Mouse (Mus musculus): ENCODE measurements around the gene Lrig2. TPM values are rescaled to one million over a fixed set of nuclear protein-coding genes. Genes with fewer than 3 reads are reported as not detected.

The Lrig2 gene
- total RNA-seq (2023), result 28.2 TPM

DNA sequence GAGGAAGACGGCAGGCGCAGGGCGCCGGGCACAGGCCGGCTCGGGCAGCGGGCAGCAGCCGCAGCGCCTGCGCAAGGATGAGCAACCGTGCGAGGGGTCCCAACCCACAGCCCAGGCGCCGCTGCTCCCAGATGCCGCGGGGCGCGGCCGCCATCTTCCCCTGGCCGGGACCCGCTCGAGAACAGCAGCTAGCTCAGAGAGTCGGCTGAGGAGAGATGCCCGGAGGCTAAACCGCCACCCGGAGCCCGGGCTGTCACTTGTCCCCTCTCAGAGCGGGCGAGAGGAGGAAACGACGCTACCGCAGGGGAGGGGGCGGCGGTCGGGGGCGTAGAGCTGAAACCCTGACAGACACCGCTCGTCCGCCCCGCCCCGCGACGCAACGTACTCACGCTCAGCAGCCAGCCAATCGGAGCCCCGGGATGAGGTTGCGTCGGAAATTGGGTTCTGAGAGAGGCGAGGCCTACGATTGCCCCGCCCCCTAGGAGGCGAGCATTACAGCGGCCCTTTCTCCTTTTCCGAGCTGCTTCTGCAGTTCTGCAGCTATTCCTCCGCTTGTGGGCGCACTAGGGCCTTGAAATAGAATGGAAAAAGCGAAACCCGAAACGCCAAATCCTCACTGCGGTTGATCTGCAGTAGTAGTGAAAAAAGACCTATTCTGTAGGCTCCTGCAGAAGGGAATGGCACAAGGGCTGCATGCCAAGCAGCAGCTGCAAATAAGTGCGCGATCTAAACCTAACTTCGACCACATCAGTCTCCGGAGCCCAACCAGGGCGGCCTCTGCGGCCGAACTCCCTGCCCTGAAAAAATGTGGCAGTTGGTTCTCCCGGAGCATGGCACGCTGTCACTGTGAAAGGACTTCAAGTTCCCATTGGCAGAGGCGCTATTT is at the start of gene Lrig2:
TSS of gene Lrig2 (minus strand) at position 381 of the 886 bp plus-strand sequence.

Other genes with a start within 250 kb of the Lrig2 start
- 31.6 TPM for gene Slc16a1, start 126.8 kb upstream of the Lrig2 start, total RNA-seq (2023)

All from CD4-positive naive resting alpha-beta T cell, adult 57 days (primary cell).